Mouse (Mus musculus) G1E (cell line): ENCODE data around the gene Acot7.

Experiments used
- CTCF ChIP-seq: IDR thresholded peaks from 2 replicates; pipeline ENCODE4 v1.5.1; 2012; ENCODE audit warnings: low read depth, low read length, inconsistent platforms, mixed read lengths
- GATA1 ChIP-seq: IDR thresholded peaks from 2 replicates; pipeline ENCODE4 v1.6.1; 2012; ENCODE audit warnings: borderline replicate concordance, low read length, inconsistent platforms, mixed read lengths
- GATA2 ChIP-seq: IDR thresholded peaks from 2 replicates; pipeline ENCODE4 v1.6.1; 2012; ENCODE audit warnings: low read depth, low read length, inconsistent platforms, borderline replicate concordance
- POLR2AphosphoS5 ChIP-seq: IDR thresholded peaks from 2 replicates; pipeline ENCODE4 v1.6.1; 2012; ENCODE audit warnings: low read depth, low read length, inconsistent platforms; ENCODE audit not compliant: insufficient replicate concordance
- TAL1 ChIP-seq: conservative IDR thresholded peaks from 2 replicates; pipeline ENCODE4 v1.6.1; 2012; ENCODE audit warnings: low read depth, low read length, inconsistent platforms, mixed read lengths

DNA sequence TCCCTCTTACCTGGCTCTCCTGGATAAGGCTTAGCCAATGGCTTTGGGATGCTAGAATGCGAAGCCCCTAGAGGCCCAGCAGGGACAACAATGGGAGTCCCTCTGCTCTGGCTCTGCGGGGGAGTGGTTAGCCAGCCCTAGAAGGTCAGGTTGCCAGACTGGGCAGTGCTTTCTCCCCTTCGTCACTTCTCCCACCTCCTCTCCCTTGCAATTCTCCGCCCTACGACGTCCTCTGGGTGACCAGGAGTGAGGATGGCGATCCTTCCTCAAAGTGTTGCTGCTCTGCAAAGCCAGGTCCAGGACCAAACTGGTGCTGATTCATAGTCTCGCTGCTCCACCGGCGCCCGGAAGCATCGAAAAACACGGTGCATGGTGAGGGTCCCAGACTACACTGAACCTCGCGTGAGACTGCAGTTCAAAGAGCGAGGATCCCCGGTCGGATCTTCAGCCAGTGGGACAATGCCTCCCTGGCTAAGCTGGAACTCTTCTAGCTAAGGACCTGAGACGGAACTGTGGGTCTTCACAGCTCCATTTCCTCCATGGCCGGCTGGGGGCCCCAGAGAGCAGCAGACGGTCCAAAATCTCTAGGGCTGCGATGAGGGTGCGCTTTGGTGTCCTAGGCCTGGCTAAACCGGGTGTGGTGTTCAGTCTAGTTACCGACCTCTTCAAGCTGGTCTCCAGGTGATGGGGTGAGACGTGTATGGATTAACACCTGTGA, 140.7 kb downstream of the Acot7 start, which contains the start of gene Rnf207:
- TF ChIP-seq GATA1: no peak
- TF ChIP-seq CTCF: no peak
- no peak for TF ChIP-seq POLR2AphosphoS5
- no peak for TF ChIP-seq TAL1
- TF ChIP-seq GATA2: no peak
